Mouse (Mus musculus) inflammation-experienced regulatory T-cells, adult 16 weeks (primary cell): ENCODE data around the gene Dmac1. TPM values are rescaled to one million over a fixed set of nuclear protein-coding genes. Genes with fewer than 3 reads are reported as not detected.

Experiments
- polyA plus RNA-seq: library from polyadenylated mRNA; unstranded; fragments of 100-300 nt; shearing (Covaris generic); gene quantifications from one replicate; pipeline ENCODE4 v1.2.1, GENCODE M21; 2017

Dmac1 gene
- polyA plus RNA-seq: 87.8 TPM

DNA sequence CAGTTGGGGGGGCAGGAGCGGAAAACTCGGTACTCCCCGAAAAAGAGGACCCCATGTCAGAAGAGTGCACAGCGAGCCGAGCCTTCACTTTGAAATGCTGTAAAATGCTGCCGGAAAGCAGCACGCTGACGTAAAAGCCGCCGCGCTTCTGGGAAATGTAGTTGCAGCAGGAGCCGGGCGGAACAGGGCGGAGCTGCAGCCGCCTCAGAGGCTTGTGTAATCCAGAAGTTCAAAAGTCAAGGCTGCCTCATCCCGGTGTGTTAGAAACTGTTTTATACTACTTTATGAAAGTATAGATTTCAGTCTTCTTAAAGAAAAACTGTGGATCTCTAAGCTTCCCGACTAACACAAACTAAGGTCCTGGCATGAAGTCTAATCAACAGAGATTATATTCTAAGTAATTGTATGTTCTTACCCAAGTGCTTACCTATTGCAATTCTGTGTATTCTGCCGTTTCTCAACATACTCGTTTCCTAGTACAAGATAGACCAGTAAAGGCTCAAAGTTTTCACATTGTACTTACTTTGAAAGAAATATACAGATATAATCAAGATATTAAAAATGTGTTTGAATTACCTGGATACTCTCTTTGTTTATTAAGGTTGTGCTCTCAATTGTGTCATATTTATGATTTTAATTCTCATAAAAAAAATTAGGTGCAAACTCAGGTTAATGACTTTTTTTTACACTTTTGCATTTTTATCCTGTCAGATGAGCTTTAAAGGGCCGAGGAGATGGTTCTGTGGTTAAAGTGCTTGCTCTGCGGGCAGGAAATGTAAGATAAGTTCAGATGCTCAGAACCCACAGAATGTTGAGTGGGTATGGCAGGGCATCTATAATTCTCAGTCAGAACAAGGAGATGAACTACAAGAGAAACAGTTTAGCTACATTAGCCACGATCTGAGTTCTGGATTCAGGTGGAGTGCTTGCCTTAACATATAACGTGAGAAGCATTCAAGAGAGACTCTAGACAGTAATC is at the start of gene Dmac1:
Dmac1 (minus strand) TSS at position 109 of the 979 bp plus-strand sequence.

